Mouse (Mus musculus) neural tube, embryonic 11.5 days (tissue): ENCODE measurements around the gene Adad1. TPM values are rescaled to one million over a fixed set of nuclear protein-coding genes. Genes with fewer than 3 reads are reported as not detected.

Experiments used
- ATAC-seq: fragments of 200-750 bp; cut with Nextera tagmentation; 2 replicates; pipeline ENCODE4 v1.8.0; 2017; ENCODE audit warnings: moderate number of reproducible peaks, mild to moderate bottlenecking, moderate TSS enrichment, moderate library complexity; ENCODE audit not compliant: insufficient read depth, low FRiP score, low TSS enrichment
- DNase-seq: peaks from one replicate; pipeline ENCODE4 v3.0.0-alpha.2; 2015; ENCODE audit warnings: low spot score
- H3K27ac ChIP-seq: fragments of 300-500 bp; sonication (generic); 2 replicates; pipeline ENCODE4 v1.5.1; 2014; ENCODE audit warnings: low read depth, mild to moderate bottlenecking, low read length
- H3K27me3 ChIP-seq: fragments of 300-500 bp; sonication (generic); 2 replicates; pipeline ENCODE4 v1.6.1; 2014; ENCODE audit warnings: mild to moderate bottlenecking, low read length, mixed read lengths; ENCODE audit not compliant: control insufficient read depth, insufficient read depth
- H3K36me3 ChIP-seq: fragments of 300-500 bp; sonication (generic); 2 replicates; pipeline ENCODE4 v1.6.1; 2014; ENCODE audit warnings: mild to moderate bottlenecking, low read length, moderate library complexity, mixed read lengths; ENCODE audit not compliant: control insufficient read depth, insufficient read depth
- H3K4me1 ChIP-seq: fragments of 300-500 bp; sonication (generic); 2 replicates; pipeline ENCODE4 v1.6.1; 2014; ENCODE audit warnings: low read length, mixed read lengths; ENCODE audit not compliant: control insufficient read depth, insufficient read depth
- H3K4me2 ChIP-seq: fragments of 300-500 bp; sonication (generic); 2 replicates; pipeline ENCODE4 v1.6.1; 2014; ENCODE audit warnings: low read depth, mild to moderate bottlenecking, moderate library complexity
- H3K4me3 ChIP-seq: fragments of 300-500 bp; sonication (generic); 2 replicates; pipeline ENCODE4 v1.5.1; 2014; ENCODE audit warnings: low read depth, low read length
- H3K9ac ChIP-seq: fragments of 300-500 bp; sonication (generic); 2 replicates; pipeline ENCODE4 v1.6.1; 2014; ENCODE audit warnings: mild to moderate bottlenecking, low read length
- H3K9me3 ChIP-seq: fragments of 300-500 bp; sonication (generic); 2 replicates; pipeline ENCODE4 v1.6.1; 2016; ENCODE audit warnings: low read length; ENCODE audit not compliant: control insufficient read depth
- WGBS: fragments of 180-500 bp; shearing (Covaris S2); extraction: QIAGEN DNeasy Blood & Tissue Kit; methylation state at CpG from one replicate; pipeline ENCODE4 v1.1.7; 2014; 5-methylcytosine and 5-hydroxymethylcytosine counted together
- polyA plus RNA-seq: library from polyadenylated mRNA; unstranded; fragments of >200 nt; fragmentation: Nextera tagmentation; extraction: Ambion mirVana; gene quantifications from 2 replicates; pipeline ENCODE4 v1.2.1, GENCODE M21; 2014

The Adad1 gene
- polyA plus RNA-seq, 1 experiment from 2014 or later = 0.40 TPM

DNA sequence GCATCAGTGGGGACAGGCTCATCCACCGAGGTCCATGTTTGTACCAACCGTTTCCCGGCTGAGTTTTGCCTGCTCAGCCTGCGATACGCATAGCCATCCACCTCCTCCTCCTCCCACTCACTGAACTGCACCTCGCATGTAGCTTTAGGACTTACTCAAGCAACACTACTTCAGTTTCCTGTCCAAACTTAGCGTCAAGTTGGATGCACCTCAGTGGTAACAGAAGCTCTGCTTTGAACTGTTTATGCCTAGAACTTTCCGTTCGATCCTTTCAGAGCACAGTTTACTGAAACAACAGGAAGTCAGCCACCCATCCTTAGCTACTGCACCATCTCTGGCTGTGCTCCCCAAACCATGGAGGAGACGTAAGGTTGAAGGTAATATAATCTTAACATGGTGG, 88.9 kb downstream of the Adad1 start:
- H3K27me3 ChIP-seq = no peaks in the 10 kb centered on the region
- H3K9ac ChIP-seq = no peak overlapping the region
- no peak overlapping the region for H3K27ac ChIP-seq
- ATAC-seq = no peak
- no peaks in the 10 kb centered on the region for H3K36me3 ChIP-seq
- no peak overlapping the region for H3K4me2 ChIP-seq
- no peak overlapping the region for H3K4me3 ChIP-seq
- no peak for DNase-seq
- no peaks in the 10 kb centered on the region for H3K9me3 ChIP-seq
- 86% methylated on average over 10 of the region's 10 CpGs for WGBS
- H3K4me1 ChIP-seq = no peaks in the 10 kb centered on the region

DNA sequence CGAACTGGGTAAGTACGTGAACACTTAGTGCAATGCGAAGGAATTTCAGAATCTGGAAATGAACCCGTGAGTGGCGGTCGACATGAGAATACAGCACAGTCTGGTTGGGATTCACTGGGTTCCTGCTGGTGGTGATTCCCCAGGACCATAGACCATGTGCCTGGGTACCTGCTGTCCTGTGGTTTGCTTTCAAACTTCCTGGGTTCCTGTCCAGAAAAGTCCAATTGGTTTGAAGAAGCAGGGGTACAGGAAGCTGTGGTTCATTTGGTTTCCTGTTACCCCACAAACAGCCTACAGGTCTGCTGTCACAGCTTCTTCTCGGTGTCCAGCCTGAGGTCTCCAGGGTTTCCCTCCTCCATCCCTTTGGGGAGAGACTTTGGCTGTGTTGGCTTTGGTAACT, 89.7 kb downstream of the Adad1 start:
- no peaks in the 10 kb centered on the region for H3K4me1 ChIP-seq
- no peak for ATAC-seq

GRCm38 (mm10) chr3:37154396-37154795, 91.1 kb downstream of the Adad1 start:
- no peak overlapping the region for H3K4me3 ChIP-seq
- no peak overlapping the region for H3K27ac ChIP-seq
- H3K36me3 ChIP-seq = no peaks in the 10 kb centered on the region
- DNase-seq (no peak), ATAC-seq (no peak)
- H3K9me3 ChIP-seq = no peaks in the 10 kb centered on the region
- no peak overlapping the region for H3K4me2 ChIP-seq
- no peak overlapping the region for H3K9ac ChIP-seq
- H3K4me1 ChIP-seq = no peaks in the 10 kb centered on the region
- H3K27me3 ChIP-seq = no peaks in the 10 kb centered on the region
- WGBS = 85% methylated on average over 7 of the region's 7 CpGs

More for the DNA sequence above, 89.7 kb downstream of the Adad1 start:
- 93% methylated on average over 7 of the region's 7 CpGs for WGBS
- no peaks in the 10 kb centered on the region for H3K36me3 ChIP-seq
- H3K4me3 ChIP-seq = no peak overlapping the region
- no peak for DNase-seq
- no peak overlapping the region for H3K9ac ChIP-seq
- no peaks in the 10 kb centered on the region for H3K9me3 ChIP-seq
- no peaks in the 10 kb centered on the region for H3K27me3 ChIP-seq
- H3K27ac ChIP-seq = no peak overlapping the region
- H3K4me2 ChIP-seq = no peak overlapping the region

DNA sequence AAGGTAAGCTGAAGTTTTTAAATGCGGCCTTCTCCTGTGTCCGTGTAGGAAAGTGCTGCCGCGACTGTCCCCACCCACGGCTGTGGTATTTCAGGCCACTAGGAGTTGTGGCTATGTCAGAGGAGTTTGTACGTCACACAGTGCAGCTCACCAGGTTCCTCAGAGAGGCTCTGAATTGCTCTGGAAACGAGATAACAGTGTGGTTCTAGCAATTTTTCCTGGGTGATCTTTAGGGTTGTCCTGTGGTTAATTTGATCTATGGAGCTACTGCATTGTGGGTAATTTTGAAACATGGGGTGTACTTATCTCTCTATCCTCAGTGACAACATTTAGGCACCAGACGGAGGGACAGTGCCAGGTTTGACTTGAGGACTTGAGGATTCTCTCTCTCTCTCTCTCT, 93.8 kb downstream of the Adad1 start:
- Histone ChIP-seq H3K27ac (no peak overlapping the region), H3K9ac (no peak overlapping the region), H3K4me3 (no peak overlapping the region), H3K4me2 (no peak overlapping the region), H3K4me1 (no peaks in the 10 kb centered on the region), H3K27me3 (no peaks in the 10 kb centered on the region), H3K36me3 (no peaks in the 10 kb centered on the region), H3K9me3 (no peaks in the 10 kb centered on the region)
- 77% methylated on average over 8 of the region's 8 CpGs for WGBS
- no peak for ATAC-seq
- no peak for DNase-seq

- WGBS = 87% methylated on average over 3 of the region's 3 CpGs
- Histone ChIP-seq H3K4me1 (no peaks in the 10 kb centered on the region), H3K4me3 (no peak overlapping the region), H3K9me3 (no peaks in the 10 kb centered on the region), H3K27me3 (no peaks in the 10 kb centered on the region), H3K36me3 (no peaks in the 10 kb centered on the region), H3K9ac (no peak overlapping the region), H3K27ac (no peak overlapping the region), H3K4me2 (no peak overlapping the region)
- no peak for ATAC-seq
- DNase-seq = no peak
Observed at GRCm38 (mm10) chr3:37158246-37158645, 94.9 kb downstream of the Adad1 start.

DNA sequence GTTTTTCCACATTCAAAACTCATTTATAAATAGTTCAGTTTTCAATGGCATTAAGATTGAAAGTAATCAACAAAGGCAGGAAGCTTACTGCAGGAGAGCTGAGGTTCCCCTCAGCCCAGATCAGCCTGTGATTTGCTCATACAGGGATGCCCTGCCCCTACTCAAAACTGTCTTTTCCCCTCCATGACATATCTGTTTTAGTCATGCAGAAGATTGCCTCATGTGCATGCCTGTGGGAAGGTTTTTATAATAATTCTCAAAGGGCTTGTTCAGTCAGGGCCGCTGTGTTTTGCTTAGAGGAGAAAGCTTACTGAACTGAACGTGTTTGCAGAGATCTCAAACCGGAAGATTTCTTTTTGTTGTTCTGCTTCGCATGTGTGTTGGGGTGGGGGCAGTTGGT, 97.8 kb downstream of the Adad1 start:
- H3K4me2 ChIP-seq = no peak overlapping the region
- H3K4me1 ChIP-seq = no peaks in the 10 kb centered on the region
- H3K9ac ChIP-seq = no peak overlapping the region
- DNase-seq (no peak), ATAC-seq (no peak)
- no peak overlapping the region for H3K4me3 ChIP-seq
- no peaks in the 10 kb centered on the region for H3K27me3 ChIP-seq
- H3K36me3 ChIP-seq = no peaks in the 10 kb centered on the region
- H3K27ac ChIP-seq = no peak overlapping the region
- no peaks in the 10 kb centered on the region for H3K9me3 ChIP-seq
- 87% methylated on average over 4 of the region's 4 CpGs for WGBS

GRCm38 (mm10) chr3:37169283-37169682, 106.0 kb downstream of the Adad1 start:
- DNase-seq (no peak), ATAC-seq (no peak)
- Histone ChIP-seq H3K4me1 (no peaks in the 10 kb centered on the region), H3K9ac (no peak overlapping the region), H3K4me2 (no peak overlapping the region), H3K9me3 (no peaks in the 10 kb centered on the region), H3K27me3 (no peaks in the 10 kb centered on the region), H3K36me3 (no peaks in the 10 kb centered on the region), H3K4me3 (no peak overlapping the region), H3K27ac (no peak overlapping the region)
- WGBS = 90% methylated on average over 2 of the region's 2 CpGs

Other genes with a start within 250 kb of the Adad1 start
- 44.4 and 52.6 TPM in 2 replicates for gene 4932438A13Rik, start 200.4 kb upstream of the Adad1 start, polyA plus RNA-seq
- gene Il2, start 62.4 kb downstream of the Adad1 start, polyA plus RNA-seq = 0.21 and 0.59 TPM in 2 replicates
- not detected in 2 replicates for gene Il21, start 169.1 kb downstream of the Adad1 start, polyA plus RNA-seq
- gene Bbs12, start 249.0 kb downstream of the Adad1 start, polyA plus RNA-seq = 7.6 and 9.0 TPM in 2 replicates
- 1.3 and 2.1 TPM in 2 replicates for gene Cetn4, start 249.2 kb downstream of the Adad1 start, polyA plus RNA-seq